Mouse (Mus musculus) brain, adult 2 months (tissue): ENCODE measurements around the gene Meiob.
A peak's percentile ranks its signal among the peaks of the same experiment; 100 is the strongest.

Experiments
- DNase-seq: peaks from one replicate; pipeline ENCODE4 v3.0.0; 2011; ENCODE audit warnings: low read depth, low spot score

The Meiob gene

DNA sequence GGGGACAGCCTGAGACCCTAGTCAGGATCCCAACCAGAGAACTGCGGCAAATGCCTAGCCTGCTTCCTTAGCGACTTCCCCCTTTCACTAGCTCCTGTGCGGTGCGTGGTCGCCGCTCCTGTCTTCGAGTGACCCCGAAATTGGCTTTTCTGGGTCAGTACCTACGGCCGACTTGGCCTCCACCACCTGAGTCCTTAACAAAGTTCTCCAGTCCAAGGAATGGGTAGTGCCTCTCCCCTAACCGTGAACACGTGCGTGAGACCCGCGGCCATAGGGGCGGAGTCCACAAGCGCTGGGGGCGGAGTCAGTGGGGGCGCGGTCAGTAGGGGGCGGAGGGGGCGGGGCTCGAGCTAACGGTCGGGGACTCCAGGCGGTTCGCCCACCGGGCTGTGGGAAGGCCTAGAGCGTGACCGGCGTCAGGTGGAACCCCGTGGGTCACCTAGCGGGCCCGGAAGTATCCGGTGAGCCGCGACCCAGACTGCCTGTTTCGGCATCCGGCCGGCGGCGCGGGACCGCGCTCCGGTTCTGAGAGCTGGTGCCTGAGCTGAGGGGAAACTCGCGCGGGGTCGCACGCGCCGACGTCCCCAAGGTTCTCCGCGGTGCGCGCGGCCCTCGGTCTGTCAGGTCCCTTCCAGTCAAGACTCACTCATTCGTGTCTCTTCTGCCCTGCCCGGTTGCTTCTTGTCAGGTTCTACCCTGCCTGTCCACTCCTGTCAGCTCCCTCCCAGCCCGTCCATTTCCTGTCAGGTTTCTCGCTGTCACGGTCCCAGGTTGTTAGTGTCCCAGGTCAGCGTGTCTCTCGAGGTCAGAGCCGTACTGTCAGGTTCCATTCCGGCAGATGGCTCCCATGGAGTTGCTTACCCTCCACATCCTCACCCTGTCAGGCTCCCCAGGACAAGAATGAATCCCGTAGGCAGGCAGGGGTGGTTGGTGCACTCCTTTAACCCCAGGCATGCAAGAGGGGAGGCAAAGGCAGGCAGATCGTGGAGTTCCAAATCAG lies at the start of gene Meiob:
Gene Meiob, plus strand, starts transcription at position 338 of the 1,000 bp plus-strand sequence.
- peak; percentile 27 for DNase-seq

DNA sequence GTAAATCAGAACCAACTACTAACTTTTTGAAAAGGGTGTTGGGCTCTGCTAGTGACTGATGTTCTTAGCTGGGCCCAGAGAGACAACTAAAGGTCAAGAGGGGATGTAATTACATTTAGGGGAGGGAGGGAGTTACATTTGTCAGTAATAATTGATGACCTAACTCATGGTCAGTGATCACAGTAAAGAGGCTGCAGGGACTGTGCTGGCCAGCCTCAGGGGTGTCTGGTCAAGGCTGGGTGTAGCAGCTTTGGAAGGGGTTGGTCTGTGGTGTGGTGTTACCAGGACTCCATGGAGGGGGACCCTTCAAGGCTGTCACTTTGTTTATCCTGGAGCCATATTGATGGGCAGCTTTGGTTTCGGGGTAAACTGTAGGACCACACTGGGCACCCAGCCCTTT lies 46.7 kb upstream of the Meiob start:
- DNase-seq = no peak

DNA sequence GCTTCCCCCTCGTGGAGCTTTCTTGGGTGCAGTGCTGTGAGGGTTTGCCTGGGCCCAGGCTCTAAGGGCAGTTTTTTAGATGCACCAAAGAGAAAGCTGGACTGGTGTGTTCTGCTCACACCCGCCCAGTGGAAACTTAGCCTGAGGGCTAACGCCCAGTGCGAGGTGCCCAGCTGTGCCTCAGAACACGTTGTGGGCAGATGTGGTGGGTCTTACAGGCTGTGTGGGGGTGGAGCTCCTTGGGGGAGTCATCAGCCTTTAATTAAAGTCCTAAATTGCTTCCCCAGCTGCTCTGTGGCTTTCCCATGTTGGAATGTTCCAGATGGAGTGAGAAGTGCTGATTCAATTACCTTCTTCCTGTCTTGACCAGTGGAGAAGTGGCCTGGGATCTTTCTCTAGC lies 43.0 kb upstream of the Meiob start:
- no peak for DNase-seq

DNA sequence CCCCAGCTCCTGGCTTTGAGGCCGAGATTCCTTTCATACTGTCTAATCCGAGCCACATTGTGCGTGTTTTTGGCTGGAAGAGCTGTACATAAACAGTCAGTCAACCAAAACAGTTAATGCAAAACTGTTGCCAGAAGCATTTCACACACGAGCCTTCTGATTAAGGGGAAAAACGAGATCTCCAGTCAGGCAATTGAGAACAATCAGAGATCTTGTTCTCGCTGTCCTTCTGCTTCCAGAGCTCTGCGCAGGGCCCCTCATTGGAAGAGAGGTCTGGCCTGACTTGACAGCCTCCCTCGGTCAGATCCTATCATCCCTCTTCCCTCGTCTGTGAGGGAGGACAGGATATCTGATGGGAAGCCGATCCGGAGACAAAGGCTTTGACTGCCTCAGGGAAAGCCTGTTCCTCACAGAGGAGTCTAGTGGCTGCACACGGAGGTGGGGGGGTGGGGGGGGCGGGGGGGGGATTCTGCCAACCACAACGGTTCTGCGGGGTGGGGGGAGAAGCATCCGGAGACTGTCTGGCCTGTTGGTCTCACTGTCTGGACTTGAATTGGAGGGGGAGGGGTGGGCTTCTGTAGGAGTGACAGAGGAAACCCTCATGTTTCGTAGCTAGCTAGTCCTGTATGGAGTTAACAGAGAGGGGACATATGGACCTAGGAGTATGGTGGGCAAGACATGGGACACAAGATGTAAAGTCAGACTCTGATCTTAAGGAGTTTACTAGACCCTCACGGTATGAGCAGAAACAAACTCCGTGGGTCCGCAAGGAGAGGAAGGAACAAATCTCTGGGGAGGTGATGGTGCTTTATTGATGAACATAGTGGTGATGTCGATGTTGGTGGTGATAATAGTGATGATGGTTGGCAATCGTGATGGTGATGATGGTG lies 38.8 kb upstream of the Meiob start:
- DNase-seq = peak; percentile 9

DNA sequence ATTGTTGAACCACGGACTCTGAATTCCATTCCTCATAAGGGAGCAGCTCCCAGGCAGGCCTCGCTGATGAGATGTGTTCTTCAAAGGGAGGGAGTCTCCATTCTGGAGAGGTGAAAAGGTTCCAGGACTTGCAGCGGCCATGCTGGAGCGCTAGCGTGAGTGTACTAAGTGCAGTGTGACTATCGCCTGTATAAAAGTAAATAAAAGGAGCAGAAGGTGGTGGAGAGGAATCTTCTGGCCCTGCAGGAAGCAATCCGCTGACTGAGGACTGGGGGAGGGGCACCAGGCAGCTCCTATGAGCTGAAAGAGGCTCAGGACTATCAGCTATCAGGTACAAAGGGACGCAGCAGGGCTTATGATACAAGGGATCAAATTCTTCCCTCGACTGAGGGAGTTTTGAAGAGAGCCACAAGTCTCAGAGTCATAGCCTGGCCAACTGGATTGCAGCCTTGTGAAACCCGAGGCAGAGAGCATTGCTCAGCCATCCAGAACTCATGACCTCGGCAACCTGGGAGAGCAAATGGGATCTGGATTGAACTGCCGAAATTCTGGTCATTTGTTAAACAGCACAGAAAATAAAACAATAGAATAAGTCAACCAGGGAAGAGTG lies 37.7 kb upstream of the Meiob start:
- DNase-seq = no peak

DNA sequence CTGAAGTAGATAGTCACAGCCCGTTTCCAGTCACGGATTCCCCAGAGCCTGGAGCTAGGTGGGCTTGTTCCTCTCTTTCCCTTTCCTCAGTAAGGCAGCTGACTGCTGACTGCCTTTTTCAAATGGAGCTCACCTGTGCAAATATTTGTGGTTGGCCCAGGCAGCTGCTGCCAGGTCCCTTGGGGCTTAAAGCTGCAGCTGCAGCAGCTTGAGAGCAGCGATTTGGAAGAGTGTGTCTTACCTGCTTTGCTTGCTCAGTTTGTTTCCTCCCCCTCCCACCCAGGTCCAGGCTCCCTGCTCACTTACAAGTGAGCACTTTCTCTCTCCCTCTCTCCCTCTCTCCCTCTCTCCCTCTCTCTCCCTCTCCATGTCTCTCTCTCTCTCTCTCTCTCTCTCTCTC lies 34.9 kb upstream of the Meiob start:
- no peak for DNase-seq

DNA sequence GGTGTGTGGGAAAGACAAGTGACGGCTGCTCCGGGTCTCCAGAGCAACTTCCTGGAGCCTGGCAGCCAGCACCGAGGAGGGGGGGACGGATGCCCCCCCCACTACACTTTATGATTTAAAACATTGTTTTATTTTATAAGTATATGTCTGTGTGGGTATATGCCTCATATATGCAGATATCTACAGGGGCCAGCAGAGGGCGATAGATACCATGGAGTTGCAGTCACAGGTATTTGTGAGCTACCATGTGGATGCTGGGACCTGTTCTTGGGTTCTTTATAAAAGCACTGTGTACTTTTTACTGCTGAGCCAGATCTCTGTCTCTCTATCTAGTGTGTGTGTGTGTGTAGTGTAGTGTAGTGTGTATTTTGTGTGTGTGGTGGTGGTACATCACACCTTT lies 30.8 kb upstream of the Meiob start:
- DNase-seq = no peak

DNA sequence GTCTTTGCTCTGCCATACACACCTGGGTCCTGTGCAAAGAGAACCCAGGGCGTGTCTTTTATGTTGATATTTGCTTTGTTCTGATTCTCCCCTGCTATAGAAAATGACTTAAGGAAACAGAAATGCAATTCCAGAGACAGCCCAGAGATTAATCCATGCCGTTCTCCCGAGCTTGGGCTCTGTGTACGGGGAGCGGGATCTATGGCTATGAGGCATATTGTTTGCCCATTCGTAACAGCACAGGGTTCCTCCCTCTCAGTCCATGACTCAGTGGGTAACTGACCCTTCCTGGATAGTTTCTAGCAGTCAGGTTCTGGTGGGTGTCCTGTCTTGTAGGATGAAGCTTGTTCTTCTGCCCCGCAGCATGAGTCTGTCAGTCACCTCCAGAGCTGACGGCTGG lies 28.9 kb upstream of the Meiob start:
- no peak for DNase-seq

DNA sequence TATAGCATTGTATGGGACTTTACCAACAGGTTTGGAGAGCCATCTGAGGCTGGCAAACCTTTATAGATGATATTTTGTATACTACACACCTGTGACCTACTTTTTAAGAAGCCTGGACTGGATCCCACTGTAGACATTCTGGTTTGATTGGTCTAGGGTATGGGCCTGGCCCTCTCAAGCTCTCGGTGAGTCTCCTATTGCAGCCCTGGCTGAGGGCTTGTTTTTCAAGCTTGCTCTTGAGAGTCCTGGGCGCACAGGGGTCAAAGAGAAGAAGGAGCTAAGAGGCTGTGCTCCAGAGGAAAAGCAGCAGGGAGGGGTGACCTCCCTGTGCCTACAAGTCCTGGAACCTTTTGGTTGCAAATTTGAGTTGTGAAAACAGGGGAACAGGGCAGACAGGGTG lies 27.0 kb upstream of the Meiob start:
- DNase-seq = no peak

DNA sequence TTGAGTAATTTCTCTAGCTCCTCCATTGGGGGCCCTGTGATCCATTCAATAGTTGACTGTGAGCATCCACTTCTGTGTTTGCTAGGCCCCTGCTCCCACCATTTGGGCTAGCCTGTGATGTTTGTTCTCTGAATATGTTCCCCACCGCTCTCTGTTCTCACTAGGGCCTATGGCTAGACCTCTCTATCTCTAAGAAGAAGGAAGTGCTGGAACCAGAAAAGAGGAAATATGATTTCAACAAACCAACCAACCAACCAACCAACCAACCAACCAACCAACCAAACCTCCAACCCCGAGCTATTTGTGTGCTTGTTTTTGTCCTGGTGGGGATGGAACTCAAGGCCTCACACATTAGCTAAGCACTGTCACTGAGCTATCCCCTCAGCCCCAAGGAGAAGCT lies 23.3 kb upstream of the Meiob start:
- DNase-seq = no peak

DNA sequence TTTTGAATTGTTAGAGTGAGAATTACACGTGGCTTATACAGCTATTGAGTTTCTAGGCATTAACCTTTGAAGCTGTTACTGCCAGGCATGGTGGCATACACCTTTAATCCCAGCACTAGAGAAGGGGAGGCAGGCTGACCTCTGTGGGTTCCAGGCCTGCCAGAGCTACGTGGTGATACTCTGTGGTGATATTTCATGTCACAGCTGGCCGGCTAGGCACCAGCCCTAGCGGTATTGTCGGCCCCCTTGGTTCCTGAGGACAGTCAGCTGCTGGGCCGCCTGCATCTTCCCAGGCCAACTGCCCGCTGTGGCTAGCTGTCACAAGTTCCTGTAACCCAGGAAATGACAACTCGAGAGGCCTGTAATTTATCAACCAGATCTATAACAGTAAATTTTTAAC lies 11.9 kb upstream of the Meiob start:
- DNase-seq = no peak

DNA sequence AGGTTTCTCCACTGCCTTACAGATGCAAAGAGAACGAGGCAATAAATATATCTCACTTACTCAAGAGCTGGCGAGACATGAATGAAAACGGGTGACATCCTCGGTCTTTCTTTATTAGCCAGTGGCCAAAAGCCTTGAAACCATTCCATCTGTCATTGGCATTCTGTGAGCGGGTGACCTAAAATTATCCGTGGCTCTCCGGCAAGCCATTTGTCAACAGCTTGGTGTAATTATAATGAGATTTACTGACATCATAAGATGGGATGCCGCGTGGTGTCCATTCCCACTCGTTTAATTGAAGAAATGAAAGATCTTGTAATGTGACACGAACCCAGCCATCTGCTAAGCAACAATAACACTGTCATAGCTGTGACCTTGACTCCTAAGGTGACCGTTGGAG lies 9.3 kb upstream of the Meiob start:
- peak; percentile 10 for DNase-seq

DNA sequence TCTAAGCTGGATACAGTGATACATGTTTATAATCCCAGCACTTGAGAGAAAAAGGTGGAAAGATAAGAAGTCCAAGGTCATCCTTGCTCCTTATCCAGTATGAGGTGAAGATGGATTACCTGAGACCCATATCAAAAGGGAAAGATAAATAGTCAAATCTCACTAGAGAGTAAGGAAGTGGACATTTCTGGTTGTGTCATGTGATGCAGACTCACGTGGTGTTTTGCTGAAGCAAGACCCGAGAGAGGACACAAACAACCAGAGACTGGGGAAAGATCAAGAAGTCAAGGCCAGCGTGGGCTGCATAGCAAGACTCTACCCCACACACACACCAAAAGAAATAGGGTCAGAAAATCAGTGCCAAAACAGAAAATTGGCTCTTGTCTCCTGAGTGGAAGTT lies 7.1 kb upstream of the Meiob start:
- DNase-seq = no peak

DNA sequence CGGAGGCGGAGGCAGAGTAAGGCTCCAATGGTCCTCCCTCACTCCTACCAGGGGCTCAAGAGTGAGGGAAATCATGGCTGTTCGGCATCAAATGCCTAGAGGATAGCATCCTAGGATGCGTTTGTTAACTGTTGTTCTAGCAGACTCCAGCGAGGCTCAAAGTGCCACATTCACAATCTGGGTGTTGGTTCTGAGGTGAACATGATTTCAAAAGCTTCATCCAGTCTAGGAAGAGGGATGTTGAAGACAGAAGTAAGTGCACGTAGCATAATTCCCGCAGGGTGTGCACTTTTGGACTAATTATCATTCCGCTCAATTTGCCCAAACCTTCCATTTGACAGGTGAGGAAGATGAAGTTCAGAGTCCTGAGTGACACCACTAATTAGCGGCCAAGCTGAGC lies 5.9 kb upstream of the Meiob start:
- DNase-seq = no peak

DNA sequence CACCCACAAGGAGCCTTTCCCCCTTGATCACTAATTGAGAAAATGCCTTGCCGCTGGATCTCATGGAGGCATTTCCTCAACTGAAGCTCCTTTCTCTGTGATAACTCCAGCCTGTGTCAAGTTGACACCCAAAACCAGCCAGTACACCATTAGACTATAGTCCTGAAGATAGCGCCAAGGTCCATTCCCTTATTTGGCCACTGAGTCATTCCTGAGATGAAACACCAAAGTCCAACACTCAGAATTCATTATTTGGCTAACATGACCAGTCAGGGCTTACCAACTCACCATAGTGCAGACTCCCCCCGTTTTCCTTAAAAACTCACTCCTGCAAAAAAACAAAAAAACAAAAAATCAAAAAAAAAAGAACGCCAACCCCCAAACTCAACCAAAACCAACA lies 4.6 kb upstream of the Meiob start:
- DNase-seq = no peak

DNA sequence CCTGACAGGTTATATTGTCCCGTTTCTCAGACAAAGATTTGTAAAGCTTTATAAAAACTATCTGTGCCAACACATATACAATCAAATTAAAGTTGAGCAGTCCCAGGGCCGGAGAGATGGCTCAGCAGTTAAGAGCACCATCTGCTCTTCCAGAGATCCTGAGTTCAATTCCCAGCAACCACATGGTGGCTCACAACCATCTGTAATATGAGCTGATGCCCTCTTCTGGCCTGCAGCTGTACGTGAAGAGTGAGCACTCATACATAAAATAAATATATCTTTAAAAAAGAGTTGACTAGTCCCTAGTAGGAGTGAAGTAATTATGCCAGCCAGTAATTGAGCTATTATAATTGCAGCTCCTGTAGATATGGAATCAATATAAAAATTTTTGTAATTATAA lies 3.6 kb upstream of the Meiob start:
- DNase-seq = no peak

DNA sequence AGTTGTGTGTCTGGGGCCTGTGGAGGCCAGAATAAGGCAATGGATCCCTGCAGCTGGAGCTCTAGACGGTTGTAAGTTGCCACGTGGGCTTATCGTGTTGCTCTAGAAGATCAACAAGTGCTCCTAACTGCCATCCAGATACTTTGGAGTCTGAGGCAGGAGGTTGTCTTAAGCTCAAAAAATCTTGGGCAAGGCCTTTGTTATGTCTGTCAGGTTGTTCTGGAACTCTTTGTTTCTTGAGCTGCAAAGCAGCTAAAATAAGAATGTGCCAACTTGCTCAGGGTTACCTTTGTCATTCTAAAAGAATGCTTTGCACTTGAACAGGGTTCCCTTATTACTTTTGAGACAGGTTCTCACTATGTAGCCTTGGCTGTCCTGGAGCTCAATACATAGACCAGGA lies 7.1 kb downstream of the Meiob start:
- no peak for DNase-seq

DNA sequence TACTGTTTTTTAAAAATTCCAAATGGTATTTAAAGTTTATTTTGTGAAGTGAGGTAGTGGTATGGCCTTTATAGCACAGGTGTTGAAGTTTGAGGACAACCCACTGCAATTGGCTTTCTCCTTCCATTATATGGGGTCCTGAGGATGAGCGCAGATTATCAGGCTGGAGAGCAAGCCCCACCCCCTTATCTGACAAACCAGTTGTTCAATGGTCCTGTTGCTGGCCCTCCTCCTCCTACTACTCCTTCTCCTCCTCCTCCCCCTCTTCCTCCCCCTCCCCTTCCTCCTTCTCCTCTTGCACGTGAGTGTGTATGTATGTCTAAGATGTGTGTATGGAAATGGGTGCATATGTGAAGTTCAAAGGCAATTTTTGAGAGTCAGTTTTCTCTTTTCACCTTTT lies 8.1 kb downstream of the Meiob start:
- no peak for DNase-seq

DNA sequence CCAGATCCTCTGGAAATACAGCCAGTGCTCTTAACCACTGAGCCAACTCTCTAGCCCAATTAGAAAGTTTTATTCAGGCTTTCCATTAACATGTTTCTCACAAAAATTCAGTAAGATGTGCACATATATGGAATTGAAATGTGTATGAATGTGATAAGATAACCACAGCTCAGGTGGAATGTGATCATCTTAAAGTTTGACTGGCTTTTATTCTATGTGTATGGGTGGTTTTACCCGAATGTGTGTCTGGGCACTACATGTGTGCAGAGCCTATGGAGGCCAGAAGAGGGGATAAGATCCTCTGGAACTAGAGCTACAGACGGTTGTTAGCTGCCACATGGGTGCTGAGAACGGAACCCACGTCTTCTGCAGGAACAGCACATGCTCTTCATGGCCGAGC lies 11.2 kb downstream of the Meiob start:
- no peak for DNase-seq

DNA sequence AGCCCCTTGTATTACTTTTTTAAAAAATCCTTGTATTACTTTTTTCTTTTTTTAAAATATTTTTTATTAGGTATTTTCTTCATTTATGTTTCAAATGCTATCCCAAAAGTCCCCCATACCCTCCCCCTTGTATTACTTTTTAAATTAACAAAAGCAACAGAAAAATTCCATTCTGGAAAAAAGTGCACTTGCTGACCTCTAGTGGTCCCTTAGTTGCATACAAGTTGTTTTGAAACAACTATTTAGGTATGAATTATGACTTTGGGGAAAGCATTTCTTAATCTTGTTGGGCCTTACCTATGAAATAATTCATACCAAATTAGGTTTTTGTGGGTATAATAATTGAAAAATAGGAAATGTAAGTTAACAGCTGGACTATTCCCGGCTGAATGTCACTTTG lies 13.4 kb downstream of the Meiob start:
- peak; percentile 19 for DNase-seq

DNA sequence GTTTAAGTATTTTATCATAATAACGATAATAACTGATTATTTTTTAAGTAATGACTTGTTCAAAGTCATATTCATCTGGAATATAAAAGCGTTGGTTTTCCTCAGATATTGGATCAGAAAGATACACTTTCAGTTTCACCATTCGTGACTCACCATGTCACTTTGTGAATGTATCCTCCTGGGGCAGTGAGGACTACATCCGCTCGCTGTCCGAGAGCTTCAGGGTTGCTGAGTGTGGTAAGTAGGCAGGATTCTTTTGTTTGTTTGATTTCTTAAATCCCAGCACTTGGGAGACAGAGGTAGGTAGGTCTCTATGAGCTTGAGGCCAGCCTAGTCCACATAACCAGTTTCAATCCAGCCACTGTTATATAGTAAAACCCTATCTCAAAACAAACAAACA lies 14.1 kb downstream of the Meiob start:
- no peak for DNase-seq

DNA sequence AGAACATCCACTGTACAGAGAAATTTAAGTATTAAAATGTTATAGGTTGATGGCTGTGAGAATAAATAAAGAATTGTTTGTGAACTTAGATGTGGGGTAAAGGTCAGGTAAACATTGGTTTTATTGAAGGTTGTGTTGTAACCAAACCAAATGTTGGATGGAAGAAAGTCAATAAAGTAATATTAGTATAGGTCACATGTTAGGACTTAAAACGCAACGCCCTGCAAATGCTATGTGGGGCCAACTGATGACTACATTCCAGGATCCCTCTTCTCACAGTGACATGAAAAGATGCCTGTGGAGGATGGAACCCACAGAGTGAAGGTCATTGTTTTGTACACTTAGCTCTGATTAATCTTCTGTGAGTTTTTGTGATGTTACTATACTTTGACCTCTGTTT lies 15.4 kb downstream of the Meiob start:
- DNase-seq = no peak
